Mouse (Mus musculus) ES-E14 (cell line): ENCODE results near the gene Anks3. TPM values are rescaled to one million over a fixed set of nuclear protein-coding genes. Genes with fewer than 3 reads are reported as not detected.

Experiments used
- DNase-seq: peaks from one replicate; pipeline ENCODE4 v3.0.0-alpha.2; 2013; ENCODE audit warnings: low read depth, low spot score
- H3K27ac ChIP-seq: 2 replicates; pipeline ENCODE4 v1.5.1; 2012; ENCODE audit warnings: low read depth, mild to moderate bottlenecking, low read length, moderate library complexity, mixed read lengths; ENCODE audit not compliant: poor library complexity, insufficient read depth, severe bottlenecking
- H3K36me3 ChIP-seq: 2 replicates; pipeline ENCODE4 v1.6.1; 2012; ENCODE audit warnings: mild to moderate bottlenecking, low read length, moderate library complexity, mixed read lengths; ENCODE audit not compliant: control insufficient read depth, poor library complexity, insufficient read depth, severe bottlenecking
- H3K4me1 ChIP-seq, 2 experiments: fragments of 150-350 bp in 1 of 2; sonication (generic) in 1 of 2; 2 replicates each; pipeline ENCODE4 v1.6.1; 2012; ENCODE audit warnings: low read length in 2 of 2, mild to moderate bottlenecking in 1 of 2, mixed read lengths in 1 of 2; ENCODE audit not compliant: control insufficient read depth in 2 of 2, insufficient read depth in 2 of 2, poor library complexity in 1 of 2
- H3K4me3 ChIP-seq, 2 experiments: fragments of 150-350 bp in 1 of 2; sonication (generic) in 1 of 2; 2 replicates each; pipeline ENCODE4 v1.5.1; 2012; ENCODE audit warnings: low read length in 2 of 2, low read depth in 1 of 2, mild to moderate bottlenecking in 1 of 2, mixed read lengths in 1 of 2; ENCODE audit not compliant: insufficient read depth in 1 of 2, poor library complexity in 1 of 2, severe bottlenecking in 1 of 2
- H3K9ac ChIP-seq: 2 replicates; pipeline ENCODE4 v1.6.1; 2012; ENCODE audit warnings: low read depth, mild to moderate bottlenecking, low read length, mixed read lengths; ENCODE audit not compliant: poor library complexity, insufficient read depth, severe bottlenecking
- H3K9me3 ChIP-seq: fragments of 150-350 bp; sonication (generic); 2 replicates; pipeline ENCODE4 v1.6.1; 2012; ENCODE audit warnings: low read depth, mild to moderate bottlenecking, low read length; ENCODE audit not compliant: control insufficient read depth, insufficient read depth
- CHD2 ChIP-seq: IDR thresholded peaks from 2 replicates; pipeline ENCODE4 v1.6.1; 2014; ENCODE audit warnings: mild to moderate bottlenecking, low read depth, low read length, inconsistent platforms
- HCFC1 ChIP-seq: IDR thresholded peaks from 2 replicates; pipeline ENCODE4 v1.6.1; 2012; ENCODE audit warnings: low read length, inconsistent platforms, borderline replicate concordance; ENCODE audit not compliant: insufficient read depth
- MAFK ChIP-seq: IDR thresholded peaks from 2 replicates; pipeline ENCODE4 v1.6.1; 2014; ENCODE audit warnings: mild to moderate bottlenecking, low read depth, low read length, inconsistent platforms; ENCODE audit not compliant: insufficient read depth
- ZC3H11A ChIP-seq: IDR thresholded peaks from 2 replicates; pipeline ENCODE4 v1.6.1; 2012; ENCODE audit warnings: low read depth, mild to moderate bottlenecking, inconsistent platforms, low read length, borderline replicate concordance
- ZNF384 ChIP-seq: IDR thresholded peaks from 2 replicates; pipeline ENCODE4 v1.6.1; 2012; ENCODE audit warnings: low read depth, low read length, inconsistent platforms
- in situ Hi-C, 2 experiments: fragments of 600-800 bp; cut with MboI; formaldehyde crosslinking; loops; one replicate each; pipeline ENCODE4 v1.15.1; 2025; ENCODE audit warnings: low sequenced_read_pairs in 2 of 2, inconsistent platforms in 1 of 2; ENCODE audit not compliant: unreplicated experiment in 2 of 2
- total RNA-seq: library from RNA; depleted of rRNA; stranded (reverse); fragments of 300-350 nt; gene quantifications from 2 replicates; pipeline ENCODE4 v1.2.3, GENCODE M21; 2012

Anks3 gene
- total RNA-seq, 1 experiment = 34.9 TPM

- H3K4me1 ChIP-seq = peaks cover 2 to 7% of the 10 kb centered on the region in 2 experiments; a peak in 3 of 4 replicates
- H3K9ac ChIP-seq = no peak overlapping the region
- H3K27ac ChIP-seq = no peak overlapping the region
- H3K9me3 ChIP-seq = no peaks in the 10 kb centered on the region
- in situ Hi-C loops = no loop called here
- no peak overlapping the region for H3K4me3 ChIP-seq
- no peak for DNase-seq
- peaks cover 7% of the 10 kb centered on the region; the same call in 1 of the 2 replicates for H3K36me3 ChIP-seq
- no peak for TF ChIP-seq CHD2
- TF ChIP-seq HCFC1 = no peak
- TF ChIP-seq ZC3H11A = no peak
Observed at GRCm38 (mm10) chr16:4906559-4906958, 57.4 kb downstream of the Anks3 start.

- Histone ChIP-seq H3K9me3 (no peaks in the 10 kb centered on the region), H3K4me1 (peaks cover 5 to 7% of the 10 kb centered on the region in 2 experiments), H3K27ac (no peak overlapping the region), H3K4me3 (no peak overlapping the region), H3K36me3 (peaks cover 3% of the 10 kb centered on the region; the same call in 1 of the 2 replicates), H3K9ac (no peak overlapping the region)
- in situ Hi-C loops = no loop called here
- TF ChIP-seq ZC3H11A = no peak
- TF ChIP-seq ZNF384 = no peak
- no peak for TF ChIP-seq HCFC1
- DNase-seq = no peak
Observed at GRCm38 (mm10) chr16:4905591-4905990, 58.4 kb downstream of the Anks3 start.

GRCm38 (mm10) chr16:4904878-4905277, 59.1 kb downstream of the Anks3 start:
- no peak overlapping the region for H3K9ac ChIP-seq

GRCm38 (mm10) chr16:4903491-4904102, 60.4 kb downstream of the Anks3 start:
- DNase-seq = no peak
- no peaks in the 10 kb centered on the region; the same call in 1 of the 2 replicates for H3K36me3 ChIP-seq
- peaks cover 7 to 9% of the 10 kb centered on the region in 2 experiments for H3K4me1 ChIP-seq
- H3K27ac ChIP-seq = no peak overlapping the region
- H3K4me3 ChIP-seq = no peak overlapping the region
- no peak overlapping the region for H3K9ac ChIP-seq
- TF ChIP-seq ZNF384 = no peak
- no peak for TF ChIP-seq HCFC1
- TF ChIP-seq CHD2 = no peak
- TF ChIP-seq ZC3H11A = no peak
- TF ChIP-seq MAFK = no peak
- H3K9me3 ChIP-seq = no peaks in the 10 kb centered on the region
- in situ Hi-C loops = no loop called here

More at GRCm38 (mm10) chr16:4904878-4905277, 59.1 kb downstream of the Anks3 start:
- in situ Hi-C loops = no loop called here
- peaks cover 2% of the 10 kb centered on the region; the same call in 1 of the 2 replicates for H3K36me3 ChIP-seq
- no peaks in the 10 kb centered on the region for H3K9me3 ChIP-seq
- no peak overlapping the region for H3K27ac ChIP-seq
- TF ChIP-seq HCFC1 = no peak
- no peak overlapping the region for H3K4me3 ChIP-seq
- H3K4me1 ChIP-seq = peaks cover 5 to 7% of the 10 kb centered on the region in 2 experiments
- DNase-seq = no peak

GRCm38 (mm10) chr16:4902390-4902789, 61.6 kb downstream of the Anks3 start:
- H3K9me3 ChIP-seq = no peaks in the 10 kb centered on the region
- no peak overlapping the region for H3K27ac ChIP-seq
- no peak overlapping the region for H3K4me3 ChIP-seq
- no peak for TF ChIP-seq HCFC1
- TF ChIP-seq CHD2 = no peak
- no peak for TF ChIP-seq MAFK
- TF ChIP-seq ZNF384 = no peak
- no peak for TF ChIP-seq ZC3H11A
- in situ Hi-C loops = no loop called here
- DNase-seq = no peak
- no peak overlapping the region for H3K9ac ChIP-seq
- H3K4me1 ChIP-seq = peaks cover 0 to 7% of the 10 kb centered on the region in 2 experiments
- no peaks in the 10 kb centered on the region; the same call in 1 of the 2 replicates for H3K36me3 ChIP-seq
